Mouse (Mus musculus) testis, adult 2 months (tissue): Measurements from ENCODE around the gene Pawr. TPM values are rescaled to one million over a fixed set of nuclear protein-coding genes. Genes with fewer than 3 reads are reported as not detected.
"Not testable (repeated sequence)": the region's sequence is repeated elsewhere in the genome, so short reads cannot be mapped to it uniquely, and the experiment has no call there.

Source experiments
- H3K27ac ChIP-seq: fragments of 200-500 bp; 2 replicates; pipeline ENCODE4 v1.5.1; 2012; ENCODE audit warnings: low read depth, low read length; ENCODE audit not compliant: control insufficient read depth, insufficient read depth
- H3K27me3 ChIP-seq: fragments of 200-500 bp; 2 replicates; pipeline ENCODE4 v1.6.1; 2012; ENCODE audit warnings: mild to moderate bottlenecking, low read length, moderate library complexity; ENCODE audit not compliant: control insufficient read depth, insufficient read depth
- H3K36me3 ChIP-seq: fragments of 200-500 bp; 2 replicates; pipeline ENCODE4 v1.6.1; 2012; ENCODE audit warnings: mild to moderate bottlenecking, low read length; ENCODE audit not compliant: control insufficient read depth, insufficient read depth
- H3K4me1 ChIP-seq: fragments of 200-500 bp; 2 replicates; pipeline ENCODE4 v1.6.1; 2012; ENCODE audit warnings: low read length; ENCODE audit not compliant: control insufficient read depth, insufficient read depth
- H3K4me3 ChIP-seq: fragments of 200-500 bp; 2 replicates; pipeline ENCODE4 v1.5.1; 2012; ENCODE audit warnings: low read depth, mild to moderate bottlenecking, low read length, moderate library complexity, mixed read lengths; ENCODE audit not compliant: control insufficient read depth
- CTCF ChIP-seq: fragments of 200-500 bp; IDR thresholded peaks from 2 replicates; pipeline ENCODE4 v1.5.1; 2012; ENCODE audit warnings: low read depth, mild to moderate bottlenecking, inconsistent platforms, low read length, moderate library complexity; ENCODE audit not compliant: control insufficient read depth, insufficient read depth, insufficient replicate concordance
- POLR2A ChIP-seq: fragments of 200-500 bp; IDR thresholded peaks from 2 replicates; pipeline ENCODE4 v1.6.1; 2012; ENCODE audit warnings: low read depth, mild to moderate bottlenecking, inconsistent platforms, low read length, moderate library complexity; ENCODE audit not compliant: control insufficient read depth
- polyA plus RNA-seq: library from polyadenylated mRNA; depleted of rRNA; stranded (reverse); fragments of >200 nt; gene quantifications from 2 replicates; pipeline ENCODE4 v1.2.3, GENCODE M21; 2012

The Pawr gene
- polyA plus RNA-seq, 1 experiment = 0.91 TPM

DNA sequence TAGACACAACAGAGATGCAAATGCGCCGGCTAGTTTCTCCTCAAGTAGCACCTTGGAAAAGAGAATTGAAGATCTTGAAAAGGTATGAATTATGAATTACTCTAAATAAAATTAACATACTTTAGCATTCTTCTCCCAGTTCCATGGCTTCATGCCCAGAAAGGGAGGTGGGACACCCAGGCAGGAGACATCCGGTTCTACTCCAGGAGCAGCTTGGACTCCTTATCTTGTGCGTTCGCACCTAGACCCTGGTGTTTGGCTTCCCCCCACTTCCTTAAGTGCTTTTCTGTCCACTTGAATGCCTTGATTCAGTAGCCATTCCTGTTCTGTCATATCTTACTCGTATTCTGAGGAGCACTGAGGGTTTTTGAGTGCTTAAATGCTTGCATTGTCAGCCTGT lies 77.6 kb downstream of the Pawr start:
- Histone ChIP-seq H3K36me3 (no peaks in the 10 kb centered on the region), H3K4me1 (no peaks in the 10 kb centered on the region), H3K4me3 (no peak overlapping the region), H3K27ac (no peak overlapping the region), H3K27me3 (no peaks in the 10 kb centered on the region)
- TF ChIP-seq POLR2A = no peak
- no peak for TF ChIP-seq CTCF

DNA sequence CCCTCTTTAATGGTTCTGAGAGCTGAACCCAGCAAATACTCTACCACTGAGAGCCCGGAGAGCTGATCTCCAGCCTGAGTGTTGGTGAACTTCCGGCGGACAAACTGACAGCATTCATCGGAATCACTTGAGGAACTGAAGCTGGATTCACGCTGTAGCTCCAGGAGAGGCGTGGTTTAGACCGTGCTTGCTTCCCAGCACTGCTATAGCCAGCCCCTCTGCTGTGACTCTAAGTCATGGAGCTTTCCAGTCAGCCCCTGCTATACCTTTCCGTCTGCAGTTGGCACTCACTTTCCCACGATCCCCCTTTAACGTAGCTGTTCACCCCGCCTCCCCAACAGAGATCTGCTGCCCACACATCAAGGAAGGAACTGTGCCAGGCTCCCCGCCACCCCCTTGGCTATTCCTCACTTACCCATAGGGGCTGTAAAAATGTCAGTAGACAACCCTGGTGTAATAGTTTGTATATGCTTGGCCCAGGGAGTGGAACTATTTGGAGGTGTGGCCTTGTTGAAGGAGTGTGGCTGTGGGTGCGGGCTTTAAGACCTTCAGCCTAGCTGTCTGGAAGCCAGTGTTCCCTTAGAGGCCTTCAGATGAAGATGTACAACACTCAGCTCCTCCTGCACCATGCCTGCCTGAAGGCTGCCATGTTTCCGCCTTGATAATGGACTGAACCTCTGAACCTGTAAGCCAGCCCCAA lies 83.2 kb downstream of the Pawr start:
- Histone ChIP-seq H3K27me3 (no peaks in the 10 kb centered on the region), H3K27ac (no peak overlapping the region), H3K36me3 (no peaks in the 10 kb centered on the region), H3K4me1 (no peaks in the 10 kb centered on the region), H3K4me3 (no peak overlapping the region)
- no peak for TF ChIP-seq CTCF
- TF ChIP-seq POLR2A = no peak

DNA sequence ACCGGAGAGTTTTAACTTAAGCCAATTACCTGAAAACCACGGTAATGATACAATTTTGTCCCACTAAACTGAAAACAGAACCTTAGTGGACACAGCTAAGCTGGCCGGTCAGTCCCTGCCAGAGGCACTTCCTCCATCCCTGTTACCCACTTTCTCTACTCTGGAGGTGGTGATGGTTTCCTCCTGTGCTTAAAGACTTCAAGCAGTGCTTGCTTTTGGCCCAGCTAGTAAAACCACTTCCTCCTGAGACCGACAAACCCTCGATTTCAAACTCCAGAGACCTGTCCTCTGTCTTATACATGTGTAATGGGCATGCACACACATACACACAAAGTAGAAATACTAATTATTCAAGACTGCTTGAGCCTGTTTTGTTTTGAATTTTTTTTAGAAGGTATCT lies 85.5 kb downstream of the Pawr start:
- Histone ChIP-seq H3K4me1 (no peaks in the 10 kb centered on the region), H3K36me3 (no peaks in the 10 kb centered on the region), H3K4me3 (no peak overlapping the region), H3K27me3 (no peaks in the 10 kb centered on the region), H3K27ac (no peak overlapping the region)
- TF ChIP-seq CTCF (no peak), POLR2A (no peak)

DNA sequence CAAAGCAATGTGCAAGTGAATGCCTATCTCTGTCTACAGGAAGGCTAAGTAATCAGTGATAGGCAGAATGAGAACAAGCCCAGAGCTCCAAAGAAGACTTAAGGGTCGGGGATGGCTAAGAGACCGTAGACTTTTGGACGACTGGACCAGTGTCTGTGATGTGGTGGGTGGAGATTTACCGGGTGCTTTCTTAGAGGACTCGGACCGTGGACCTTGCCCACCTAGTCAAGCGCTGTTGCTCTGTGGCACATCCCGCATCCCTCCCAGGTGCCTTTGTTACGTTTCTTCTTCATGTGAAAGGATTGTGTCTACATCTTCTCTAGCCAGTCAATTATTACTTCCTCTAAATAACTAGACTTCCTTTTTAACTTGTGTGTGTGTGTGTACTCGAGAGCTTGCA lies 98.6 kb downstream of the Pawr start:
- TF ChIP-seq CTCF (no peak), POLR2A (no peak)
- peaks cover 4% of the 10 kb centered on the region; the same call in 1 of the 2 replicates for H3K4me1 ChIP-seq

DNA sequence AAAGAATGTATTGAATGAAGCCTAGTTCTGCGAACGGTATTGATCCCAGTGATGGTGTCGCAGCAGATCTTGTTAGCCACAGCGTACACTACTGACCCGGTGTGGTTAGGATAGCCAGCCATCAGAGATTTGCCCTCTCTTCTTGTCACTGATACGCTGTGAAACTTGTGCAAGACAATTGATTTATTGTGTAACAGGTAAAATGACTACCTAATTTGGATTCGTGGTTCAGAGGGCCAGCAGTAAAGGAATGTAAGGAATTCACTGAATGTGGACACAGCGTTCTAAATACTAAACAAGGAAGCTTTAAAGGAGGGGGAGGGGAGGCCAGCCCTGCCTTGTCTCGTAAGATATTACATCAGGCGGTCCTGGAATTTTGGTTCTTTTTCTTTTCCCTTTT lies 100.3 kb downstream of the Pawr start:
- peak overlapping the region; percentile 36; the same call in 1 of the 2 replicates for H3K27ac ChIP-seq
- H3K4me3 ChIP-seq = no peak overlapping the region
- H3K36me3 ChIP-seq = no peaks in the 10 kb centered on the region
- no peak for TF ChIP-seq POLR2A
- no peak for TF ChIP-seq CTCF
- H3K27me3 ChIP-seq = no peaks in the 10 kb centered on the region
- peaks cover 4% of the 10 kb centered on the region; the same call in 1 of the 2 replicates for H3K4me1 ChIP-seq

More for the DNA sequence above, 98.6 kb downstream of the Pawr start:
- Histone ChIP-seq H3K27ac (no peak overlapping the region), H3K27me3 (no peaks in the 10 kb centered on the region), H3K4me3 (no peak overlapping the region), H3K36me3 (no peaks in the 10 kb centered on the region)

DNA sequence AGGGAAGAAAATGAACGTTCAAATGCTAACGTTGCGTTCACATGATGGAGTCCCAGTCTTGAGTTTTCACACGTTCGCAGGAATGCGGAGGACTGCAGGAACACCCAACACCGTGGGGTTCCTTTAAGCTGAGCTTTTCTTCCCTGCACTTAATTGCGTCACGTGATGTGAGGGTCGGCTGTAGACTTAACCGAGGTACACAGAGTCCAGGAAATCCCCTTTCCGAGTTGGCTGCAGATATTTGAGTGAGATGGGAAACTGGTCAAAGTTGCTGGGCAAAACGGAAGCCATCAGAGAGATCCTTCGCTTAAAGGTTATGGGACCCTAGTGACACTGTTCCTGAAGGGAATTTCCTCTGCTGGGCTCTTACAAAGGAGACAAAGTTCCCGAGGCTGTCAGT lies 102.1 kb downstream of the Pawr start:
- peak overlapping the region; percentile 31; the same call in 1 of the 2 replicates for H3K4me3 ChIP-seq
- no peaks in the 10 kb centered on the region for H3K36me3 ChIP-seq
- no peak overlapping the region for H3K27ac ChIP-seq
- no peaks in the 10 kb centered on the region for H3K27me3 ChIP-seq
- TF ChIP-seq POLR2A (no peak), CTCF (no peak)
- H3K4me1 ChIP-seq = peaks cover 4% of the 10 kb centered on the region; the same call in 1 of the 2 replicates

DNA sequence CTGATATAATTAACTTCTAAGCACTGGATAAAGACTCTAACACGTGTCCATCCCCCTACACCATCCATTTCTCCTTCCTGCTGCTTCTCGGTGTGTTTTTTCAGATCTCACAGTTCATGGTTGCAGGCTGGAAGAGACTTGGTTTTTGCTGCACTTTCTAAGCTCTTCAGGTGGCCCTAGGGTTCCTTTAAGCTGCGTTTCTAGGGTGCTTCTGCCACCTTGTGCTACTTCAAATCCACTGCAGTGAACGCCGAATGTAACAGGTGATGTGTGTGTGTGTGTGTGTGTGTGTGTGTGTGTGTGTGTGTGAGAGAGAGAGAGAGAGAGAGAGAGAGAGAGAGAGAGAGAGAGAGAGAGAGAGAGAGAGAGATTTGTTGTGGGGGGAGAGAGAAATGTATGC lies 103.7 kb downstream of the Pawr start:
- Histone ChIP-seq H3K27ac (no peak overlapping the region), H3K27me3 (no peaks in the 10 kb centered on the region), H3K36me3 (no peaks in the 10 kb centered on the region), H3K4me1 (peaks cover 4% of the 10 kb centered on the region; the same call in 1 of the 2 replicates), H3K4me3 (no peak overlapping the region)
- no peak for TF ChIP-seq POLR2A
- no peak for TF ChIP-seq CTCF

DNA sequence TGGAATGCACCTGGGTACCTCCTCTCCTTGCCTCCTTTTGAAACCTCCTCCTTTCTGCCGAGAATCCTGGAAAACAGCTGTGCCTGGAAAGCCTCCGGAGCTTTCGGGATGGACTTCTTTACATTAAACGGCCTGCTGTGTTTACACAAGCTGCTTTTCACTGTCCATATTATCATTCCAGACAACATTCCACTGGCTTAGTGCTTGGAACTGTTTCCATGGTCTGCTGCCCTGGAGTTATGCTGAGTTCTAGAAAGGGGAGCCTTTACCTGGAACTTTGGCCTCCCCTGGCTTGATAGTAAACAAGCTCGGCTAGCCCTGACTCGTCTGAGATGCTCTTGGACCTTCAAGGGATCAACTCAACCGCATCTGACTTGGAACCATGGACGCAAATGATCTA lies 104.4 kb downstream of the Pawr start:
- H3K4me3 ChIP-seq = no peak overlapping the region
- no peaks in the 10 kb centered on the region for H3K27me3 ChIP-seq
- H3K36me3 ChIP-seq = no peaks in the 10 kb centered on the region
- peaks cover 4% of the 10 kb centered on the region; the same call in 1 of the 2 replicates for H3K4me1 ChIP-seq
- TF ChIP-seq CTCF = no peak
- TF ChIP-seq POLR2A = no peak
- H3K27ac ChIP-seq = no peak overlapping the region

DNA sequence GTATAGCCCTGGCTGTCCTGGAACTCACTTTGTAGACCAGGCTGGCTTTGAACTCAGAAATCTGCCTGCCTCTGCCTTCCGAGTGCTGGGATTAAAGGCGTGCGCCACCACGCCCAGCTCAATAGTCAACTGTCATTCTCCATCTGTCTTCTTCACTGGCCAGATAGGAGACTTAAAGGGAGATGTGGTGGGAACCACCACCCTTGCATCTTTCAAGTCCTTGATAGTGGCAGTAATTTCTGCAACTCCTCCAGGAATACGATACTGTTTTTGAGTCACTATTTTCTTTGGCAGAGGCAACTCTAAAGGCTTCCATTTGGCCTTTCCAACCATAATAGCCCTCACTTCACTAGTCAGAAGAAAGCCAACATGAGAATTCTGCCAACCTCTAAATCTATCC lies 108.3 kb downstream of the Pawr start:
- not testable (repeated sequence) for H3K4me3 ChIP-seq, H3K27ac ChIP-seq, H3K27me3 ChIP-seq, H3K4me1 ChIP-seq, H3K36me3 ChIP-seq
